Mouse (Mus musculus): ENCODE results near the gene Nlrc5.

Gene Nlrc5

DNA sequence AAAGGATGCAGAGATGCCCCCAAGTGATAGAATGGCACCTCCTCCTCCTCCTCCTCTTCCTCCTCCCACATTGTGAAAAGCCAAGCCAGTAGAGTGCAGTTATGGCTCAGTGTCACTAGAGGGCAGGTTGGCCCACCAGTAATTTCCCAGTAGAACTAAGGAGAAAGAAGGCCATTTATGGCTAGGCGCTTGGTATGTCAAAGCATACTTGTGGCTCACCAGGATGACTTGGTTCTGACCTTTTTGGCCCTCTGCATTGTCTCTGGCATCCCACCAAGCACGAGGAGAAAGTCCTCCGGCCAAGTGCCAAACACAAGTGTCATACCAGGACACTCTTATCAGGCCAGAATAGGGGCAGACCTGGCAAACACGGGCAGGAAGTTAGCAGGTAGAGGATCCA, 94.1 kb downstream of the Nlrc5 start:
- peak; percentile 55 for ATAC-seq (ENCODE audit: low TSS enrichment)

DNA sequence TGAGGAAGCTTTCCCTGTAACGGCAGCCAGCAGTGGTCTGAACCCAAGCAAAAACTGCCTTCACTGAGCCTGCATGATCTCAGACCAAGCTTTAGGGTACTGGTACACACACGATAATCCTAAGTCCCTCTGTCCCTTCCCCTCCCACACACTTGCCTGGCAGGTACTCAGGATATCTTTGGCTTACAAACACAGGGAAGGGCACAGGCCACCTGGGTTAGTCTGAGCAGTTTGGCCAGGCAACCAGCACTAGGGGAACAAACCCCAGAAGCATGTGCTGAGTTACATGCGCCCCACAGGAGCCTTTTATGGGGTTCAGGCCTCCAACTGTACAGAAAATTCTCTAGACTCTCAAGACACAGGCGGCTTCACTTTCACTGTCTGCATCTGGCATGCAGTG, 95.7 kb downstream of the Nlrc5 start:
- ATAC-seq (ENCODE audit: low TSS enrichment) = no peak

- ATAC-seq (ENCODE audit: low TSS enrichment) = no peak
Observed at GRCm38 (mm10) chr8:94530643-94531042, 96.5 kb downstream of the Nlrc5 start.

DNA sequence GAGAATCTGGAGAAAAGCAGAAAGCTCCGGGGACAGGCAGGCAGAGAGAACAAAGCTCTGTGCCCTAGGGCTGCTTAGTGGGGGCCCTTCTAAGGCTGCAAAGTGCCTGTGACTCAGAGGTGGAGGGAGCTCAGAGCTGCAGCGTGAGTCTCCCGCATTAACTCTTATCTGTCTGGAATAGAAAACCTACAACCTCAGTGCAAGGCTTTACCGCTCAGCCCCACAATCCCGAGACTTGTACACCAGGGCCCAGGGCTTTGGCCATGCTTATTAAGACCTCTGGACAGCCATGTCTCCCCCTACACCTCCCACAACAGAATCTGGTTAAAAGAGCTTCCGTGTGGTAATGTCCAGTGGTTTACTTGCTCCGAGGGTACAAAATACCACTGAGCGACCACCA, 97.8 kb downstream of the Nlrc5 start:
- no peak for ATAC-seq (ENCODE audit: low TSS enrichment)

DNA sequence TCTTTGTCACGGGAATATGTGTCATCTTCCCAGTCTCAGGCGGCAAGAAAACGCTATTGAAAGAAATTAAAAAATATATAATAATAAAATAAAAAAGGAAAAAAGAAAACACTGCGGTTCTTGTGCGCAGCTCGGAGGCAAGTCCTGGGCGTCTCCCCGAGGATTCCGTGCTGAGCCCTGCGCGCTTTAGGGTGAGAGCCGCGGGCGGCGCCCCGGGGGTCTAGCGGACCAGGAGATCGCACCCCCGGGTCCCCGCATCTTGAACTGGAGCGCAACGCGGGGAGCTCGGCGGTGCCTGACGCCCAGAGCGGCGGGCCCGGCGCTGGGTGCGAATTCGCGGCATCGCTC, 98.3 kb downstream of the Nlrc5 start:
- 0 out of 2 replicates have a peak, but pooled peaks have one; percentile 15 for ATAC-seq (ENCODE audit: low TSS enrichment)

DNA sequence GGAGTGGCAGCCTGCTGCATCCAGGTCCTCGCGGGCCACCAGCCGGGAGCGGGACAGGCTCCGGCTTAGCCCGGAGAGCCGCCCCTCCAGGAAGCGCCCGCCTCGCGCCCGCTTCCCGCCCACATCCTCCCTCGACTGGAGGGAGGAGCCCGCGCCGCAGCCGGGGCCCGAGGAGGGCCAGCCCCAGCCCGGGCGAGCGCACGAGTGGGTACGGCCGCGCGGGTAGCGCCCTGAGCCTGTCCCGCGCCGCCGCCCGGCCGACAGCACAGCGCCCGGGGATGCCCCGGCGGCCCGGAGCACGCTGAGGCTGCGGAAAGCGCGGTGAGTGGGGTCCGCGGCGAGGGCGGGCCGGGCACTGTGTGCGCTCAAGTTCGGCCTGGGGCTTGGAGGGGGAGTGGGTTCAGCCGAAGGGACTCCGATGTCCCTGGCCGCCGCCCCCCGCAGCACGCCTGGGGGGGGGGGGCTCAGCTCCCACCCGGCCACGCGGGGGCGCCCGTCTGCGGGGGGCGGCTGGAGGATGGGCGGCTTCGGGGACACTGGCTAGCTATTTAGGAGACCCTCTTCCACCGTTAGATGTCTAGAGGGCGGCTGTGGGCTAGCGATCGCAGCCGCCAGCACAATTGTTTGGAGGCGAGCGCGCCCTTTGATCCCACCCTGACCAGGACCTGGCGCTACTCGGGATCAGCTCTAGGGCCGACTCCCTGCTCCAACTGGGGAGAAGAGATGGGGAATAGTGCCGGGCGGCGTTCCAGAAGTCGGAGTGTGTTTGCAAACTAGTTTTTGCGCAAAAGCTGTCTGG, 98.9 kb downstream of the Nlrc5 start, which contains the start of gene Cpne2:
Gene Cpne2, plus strand, starts transcription at position 118 of the 799 bp plus-strand sequence.
- ATAC-seq (ENCODE audit: low TSS enrichment) = peak; percentile 67

DNA sequence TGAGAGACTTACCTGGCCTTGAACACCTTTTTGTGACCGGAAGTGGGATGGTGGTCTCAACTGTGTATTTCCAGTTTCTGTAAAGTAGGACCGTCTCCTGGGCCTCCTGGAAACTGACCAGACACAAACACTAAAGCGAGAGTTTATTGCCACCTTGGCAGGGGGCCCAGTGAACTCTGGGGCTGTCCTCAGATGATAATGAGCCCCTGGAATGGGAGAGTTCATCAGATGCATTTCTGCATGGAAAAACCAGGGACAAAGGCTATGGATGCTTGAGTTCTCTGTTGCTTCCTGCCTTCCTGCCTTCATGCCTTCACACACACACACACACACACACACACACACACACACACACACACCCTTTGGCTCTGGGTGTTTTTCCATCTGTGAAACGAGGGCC, 100.5 kb downstream of the Nlrc5 start:
- no peak for ATAC-seq (ENCODE audit: low TSS enrichment)

- no peak for ATAC-seq (ENCODE audit: low TSS enrichment)
Observed at GRCm38 (mm10) chr8:94535631-94536030, 101.5 kb downstream of the Nlrc5 start.

GRCm38 (mm10) chr8:94537456-94537855, 103.3 kb downstream of the Nlrc5 start:
- ATAC-seq (ENCODE audit: low TSS enrichment) = no peak

DNA sequence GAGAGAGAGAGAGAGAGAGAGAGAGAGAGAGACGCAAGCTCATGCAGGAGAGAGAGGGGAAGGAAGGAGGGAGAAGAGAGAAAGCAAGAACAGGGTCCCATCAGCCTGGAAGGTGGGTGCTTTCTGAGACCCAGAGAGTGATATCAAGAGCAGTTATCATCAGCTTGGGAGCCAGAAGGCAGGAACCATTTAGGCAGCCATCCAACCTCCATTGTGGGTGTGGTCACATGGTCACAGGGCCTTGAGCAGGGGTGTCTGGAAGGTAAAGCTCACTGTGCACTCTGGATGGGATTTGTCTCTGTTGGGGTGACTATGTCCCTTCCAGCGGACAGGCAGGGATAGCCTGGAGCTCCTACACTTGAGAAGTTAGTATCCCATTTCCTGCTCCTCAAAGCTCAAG, 105.9 kb downstream of the Nlrc5 start:
- no peak for ATAC-seq (ENCODE audit: low TSS enrichment)

DNA sequence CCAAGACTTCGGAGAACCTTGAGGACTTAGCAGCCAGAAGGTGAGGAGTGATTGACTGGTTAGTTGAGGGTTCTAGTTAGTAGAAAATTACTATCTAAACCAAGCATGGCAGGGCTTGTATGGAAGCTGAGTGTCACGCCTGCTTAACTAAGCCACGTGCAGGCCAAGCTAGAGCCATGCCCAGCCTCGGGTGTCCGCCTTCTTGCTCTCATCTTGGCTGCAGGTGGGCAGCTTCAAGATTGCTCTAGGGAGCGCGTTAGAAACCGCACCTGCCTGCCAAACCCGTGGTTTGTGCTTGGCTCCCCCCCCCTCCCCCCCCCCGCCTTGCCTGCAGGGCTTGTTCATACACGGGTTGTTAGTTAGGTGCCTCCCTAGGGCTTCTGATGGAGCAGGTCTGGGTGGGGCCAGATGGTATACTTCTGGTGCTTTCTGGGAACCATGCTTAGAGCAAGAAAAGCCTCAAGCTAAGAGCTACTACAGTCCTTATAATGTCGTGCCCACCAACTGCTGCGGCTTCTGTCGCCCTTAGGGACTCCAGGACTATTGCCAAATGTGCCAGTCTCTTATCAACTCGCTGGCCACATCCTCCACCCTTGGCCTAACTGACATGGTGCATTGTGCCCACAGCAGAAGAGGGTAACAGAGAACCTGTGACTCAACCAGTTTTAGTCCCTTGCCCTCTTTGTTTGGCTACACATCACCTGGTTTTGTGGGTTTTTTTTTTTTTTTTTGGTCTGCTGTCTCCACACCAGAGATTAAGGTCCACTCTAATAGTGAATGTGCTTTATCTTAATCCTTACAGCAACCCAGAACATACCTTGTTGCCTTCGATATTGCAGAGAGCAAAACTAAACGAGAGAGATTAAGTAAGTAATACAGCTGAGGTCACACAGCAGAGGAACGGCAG, 107.0 kb downstream of the Nlrc5 start:
- no peak for ATAC-seq (ENCODE audit: low TSS enrichment)

- no peak for ATAC-seq (ENCODE audit: low TSS enrichment)
Observed at GRCm38 (mm10) chr8:94543981-94544380, 109.8 kb downstream of the Nlrc5 start.

DNA sequence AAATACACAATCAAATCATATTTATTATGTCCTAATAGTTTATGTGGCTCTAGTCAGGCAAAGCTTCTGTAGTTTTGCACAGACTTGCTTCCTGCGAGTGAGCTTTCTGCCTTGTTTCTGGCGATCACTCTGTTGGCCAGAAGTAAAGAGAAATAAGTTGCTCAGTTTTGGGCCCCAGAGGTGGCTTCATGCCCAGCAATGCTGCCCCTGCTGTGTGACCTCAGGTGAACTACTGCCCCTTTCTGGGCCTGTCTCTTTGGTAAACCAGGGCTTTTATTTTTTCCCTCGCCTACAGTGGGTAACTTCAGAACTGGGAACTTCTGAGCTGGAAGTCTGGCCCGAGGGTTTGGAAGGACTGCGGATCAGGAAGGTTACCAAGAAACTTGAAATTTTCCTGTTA, 114.9 kb downstream of the Nlrc5 start:
- ATAC-seq (ENCODE audit: low TSS enrichment) = no peak

DNA sequence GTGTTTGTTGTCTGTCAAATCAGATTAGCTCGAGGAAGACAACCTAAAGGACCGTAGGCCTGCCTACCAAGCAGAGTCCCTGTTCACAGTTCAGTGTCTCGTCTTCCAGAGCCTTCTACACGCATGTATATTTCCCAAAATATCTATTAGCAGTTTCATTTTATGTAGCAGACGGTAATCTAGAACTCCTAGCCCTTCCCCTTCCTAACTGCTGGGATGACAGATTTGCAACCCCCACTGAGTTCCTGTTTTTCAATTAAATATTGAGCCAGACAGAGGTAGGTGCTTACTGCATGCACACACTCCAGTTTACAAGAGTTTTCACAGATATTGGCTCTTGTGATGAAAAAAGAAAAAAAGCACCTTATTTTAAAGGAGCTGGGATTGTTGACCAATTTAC, 115.3 kb downstream of the Nlrc5 start:
- no peak for ATAC-seq (ENCODE audit: low TSS enrichment)

- ATAC-seq (ENCODE audit: low TSS enrichment) = no peak
Observed at GRCm38 (mm10) chr8:94549998-94550397, 115.8 kb downstream of the Nlrc5 start.

GRCm38 (mm10) chr8:94551471-94552422, 117.6 kb downstream of the Nlrc5 start:
- ATAC-seq (ENCODE audit: low TSS enrichment) = peak; percentile 57

GRCm38 (mm10) chr8:94552696-94553095, 118.5 kb downstream of the Nlrc5 start:
- no peak for ATAC-seq (ENCODE audit: low TSS enrichment)

- no peak for ATAC-seq (ENCODE audit: low TSS enrichment)
Observed at GRCm38 (mm10) chr8:94557281-94557680, 123.1 kb downstream of the Nlrc5 start.

GRCm38 (mm10) chr8:94561256-94561655, 127.1 kb downstream of the Nlrc5 start:
- peak; percentile 31; the same call in 1 of the 2 replicates for ATAC-seq (ENCODE audit: low TSS enrichment)

GRCm38 (mm10) chr8:94564421-94564820, 130.3 kb downstream of the Nlrc5 start:
- ATAC-seq (ENCODE audit: low TSS enrichment) = no peak

GRCm38 (mm10) chr8:94566033-94566432, 131.9 kb downstream of the Nlrc5 start:
- no peak for ATAC-seq (ENCODE audit: low TSS enrichment)
